Mouse (Mus musculus) B cell, adult 2 months (primary cell): ENCODE results near the gene Ttll10.

Source experiments
- DNase-seq, 2 experiments: peaks; one replicate each; pipeline ENCODE4 v3.0.0; 2022

The Ttll10 gene

DNA sequence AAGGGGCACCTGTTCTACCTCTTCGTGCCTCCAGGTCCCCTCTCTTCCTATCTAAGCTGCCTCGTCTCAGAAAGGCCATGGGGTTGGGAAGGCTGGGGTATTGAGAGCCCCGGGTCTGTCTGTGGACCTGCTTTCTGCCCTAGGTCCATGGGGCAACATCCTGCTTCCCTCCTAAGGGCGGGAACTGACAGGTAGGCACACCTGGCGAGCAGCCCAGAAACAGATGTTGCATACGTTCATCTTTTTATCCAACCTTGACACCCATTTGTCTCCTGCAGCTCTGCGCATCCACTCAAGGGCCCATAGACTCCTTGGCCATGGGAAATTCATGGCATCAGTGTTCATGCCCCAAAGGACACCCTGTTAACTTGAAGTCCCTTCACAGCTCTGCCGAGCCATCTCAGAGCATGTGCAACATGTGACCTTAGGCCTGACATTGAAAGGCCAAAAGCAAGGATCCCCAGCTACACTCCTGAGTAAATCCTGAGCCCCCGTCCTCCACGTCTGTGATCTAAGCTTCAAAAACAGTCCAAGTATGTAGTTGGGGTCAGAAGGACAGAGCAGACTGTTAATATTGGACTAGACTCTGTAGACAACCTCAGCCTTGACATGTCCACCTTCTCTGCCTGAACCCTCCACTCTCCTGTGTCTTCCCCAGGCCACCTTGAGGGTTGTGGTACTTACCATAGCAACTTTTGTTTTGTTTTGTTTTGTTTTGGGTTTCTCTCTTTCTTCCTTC, 6.1 kb upstream of the Ttll10 start:
- no peak for DNase-seq

DNA sequence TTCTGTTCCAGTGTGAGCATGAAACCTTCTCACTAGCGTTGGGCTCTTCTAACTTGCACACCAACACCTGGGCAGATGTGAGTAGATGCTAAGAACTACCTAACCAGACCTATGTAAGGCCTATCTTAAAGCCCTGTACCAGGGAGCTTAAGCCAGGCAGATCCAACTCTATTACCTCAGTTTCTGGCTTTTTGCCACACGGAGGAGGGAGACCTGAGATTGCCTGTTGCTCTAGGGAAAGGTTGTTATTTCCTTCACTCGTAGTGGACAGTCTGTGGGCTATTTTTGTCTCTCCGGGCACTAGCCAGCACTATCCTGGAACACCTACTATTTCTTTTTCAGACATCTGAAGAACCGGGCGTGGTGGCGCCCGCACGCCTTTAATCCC, 5.3 kb upstream of the Ttll10 start:
- no peak for DNase-seq

DNA sequence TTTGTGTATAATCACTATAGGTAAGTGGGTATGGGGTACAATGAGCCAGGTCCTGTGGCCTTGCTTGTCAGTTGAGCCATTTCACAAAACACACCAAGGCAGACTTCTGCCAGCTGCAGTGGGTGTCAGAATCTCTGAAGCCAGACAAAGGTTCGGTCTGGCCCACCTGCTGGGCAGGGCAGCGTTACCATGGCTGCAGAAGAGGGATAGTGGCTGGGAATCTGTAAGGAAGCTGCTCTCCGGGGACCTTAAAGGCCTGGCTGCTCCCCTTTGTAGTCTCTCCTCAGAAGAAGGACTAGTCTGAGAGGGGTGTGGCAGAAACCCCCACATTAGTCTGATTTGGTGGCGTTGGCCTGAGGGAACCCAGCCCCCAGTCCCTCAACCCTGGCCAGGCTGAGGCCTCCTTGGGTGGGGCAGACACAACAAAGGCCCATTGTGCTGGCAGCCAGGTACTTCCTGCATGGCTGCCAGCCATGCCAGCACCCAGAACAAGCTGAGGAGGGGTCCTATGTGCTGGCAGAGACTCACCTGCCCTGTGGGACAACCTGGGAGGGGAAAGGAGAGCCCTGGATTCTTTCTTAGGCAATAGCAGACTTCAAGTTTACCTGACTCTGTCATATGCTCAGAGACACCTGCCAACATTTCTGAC, 4.8 kb upstream of the Ttll10 start:
- DNase-seq: no peak

DNA sequence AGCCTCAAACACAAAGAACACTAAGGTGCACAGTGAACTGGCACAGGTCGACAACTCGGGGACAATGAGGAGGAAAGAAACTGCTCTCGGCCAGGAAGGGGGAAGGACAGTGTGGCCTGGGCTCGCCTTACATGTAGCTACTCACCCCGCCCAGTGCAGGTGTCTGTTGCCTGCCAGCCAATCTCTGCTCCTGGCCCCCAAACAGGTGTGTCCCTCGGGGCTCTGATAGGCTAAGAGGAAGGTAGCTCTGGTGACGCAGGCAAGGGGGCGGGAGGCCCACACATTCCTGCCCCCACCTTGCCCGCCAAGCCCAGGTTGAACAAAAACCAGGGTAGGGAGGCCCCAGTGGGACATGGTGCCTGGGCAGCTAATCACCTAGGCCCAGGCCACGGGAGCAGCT, 499 bp upstream of the Ttll10 start:
- DNase-seq: no peak

DNA sequence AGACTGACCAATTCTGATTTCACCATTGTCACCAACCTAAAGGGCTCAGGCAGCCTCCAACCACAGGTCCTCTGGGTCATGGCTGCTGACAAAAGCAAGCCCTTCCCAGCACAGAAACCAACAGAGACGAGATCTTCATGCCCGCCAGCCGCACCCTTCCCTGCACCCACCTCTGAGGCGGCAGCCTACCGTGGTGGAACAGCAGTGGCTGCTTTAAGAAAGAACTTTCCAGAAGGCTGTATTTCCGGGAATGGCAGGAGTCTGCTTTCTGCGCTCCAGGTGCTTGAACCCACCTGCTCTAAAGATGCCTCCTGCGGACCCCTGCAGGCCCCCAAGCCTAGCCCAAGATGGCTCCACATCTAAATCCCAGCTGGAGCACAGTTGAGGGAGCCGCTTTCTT, 388 bp downstream of the Ttll10 start:
- no peak for DNase-seq

DNA sequence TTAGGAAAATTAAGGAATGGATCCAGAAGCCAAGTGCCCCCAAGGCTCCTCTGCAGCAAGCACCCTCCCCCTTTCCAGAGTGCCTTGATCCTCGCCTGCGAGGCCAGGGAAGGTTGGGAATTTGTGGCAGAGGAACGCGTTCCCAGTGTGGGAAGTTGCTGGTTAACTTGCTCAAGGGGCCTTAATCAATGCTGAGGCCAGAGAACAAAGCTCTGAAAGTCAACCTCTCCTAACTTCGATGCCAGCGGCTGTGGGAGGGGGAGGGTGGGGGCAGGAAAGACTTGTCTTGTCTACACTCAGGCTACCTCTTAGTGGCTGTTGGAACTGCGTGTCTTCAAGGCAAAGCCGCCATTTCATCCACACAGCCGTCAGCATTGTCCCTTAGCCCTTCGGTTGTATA, 1.5 kb downstream of the Ttll10 start:
- no peak for DNase-seq

DNA sequence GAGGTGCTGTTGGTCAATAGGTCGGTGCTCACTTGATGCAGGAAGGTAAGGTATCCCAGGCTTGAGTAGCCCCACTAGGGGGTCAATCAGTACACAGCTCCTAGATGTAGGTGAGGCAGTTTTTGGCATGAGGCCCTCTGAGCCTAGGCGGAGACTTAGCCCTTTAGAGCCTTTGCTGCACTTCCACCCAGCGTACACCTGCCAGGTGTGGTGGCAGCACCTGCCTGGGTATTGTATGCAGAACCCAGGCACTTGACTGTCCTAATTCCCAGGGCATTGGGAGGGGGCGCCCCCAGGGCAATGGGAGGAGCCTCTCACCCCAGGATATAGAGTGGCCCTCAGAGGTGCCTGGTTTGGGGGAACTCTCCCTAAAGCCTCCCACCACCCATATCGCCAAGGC, 4.0 kb downstream of the Ttll10 start:
- no peak for DNase-seq

DNA sequence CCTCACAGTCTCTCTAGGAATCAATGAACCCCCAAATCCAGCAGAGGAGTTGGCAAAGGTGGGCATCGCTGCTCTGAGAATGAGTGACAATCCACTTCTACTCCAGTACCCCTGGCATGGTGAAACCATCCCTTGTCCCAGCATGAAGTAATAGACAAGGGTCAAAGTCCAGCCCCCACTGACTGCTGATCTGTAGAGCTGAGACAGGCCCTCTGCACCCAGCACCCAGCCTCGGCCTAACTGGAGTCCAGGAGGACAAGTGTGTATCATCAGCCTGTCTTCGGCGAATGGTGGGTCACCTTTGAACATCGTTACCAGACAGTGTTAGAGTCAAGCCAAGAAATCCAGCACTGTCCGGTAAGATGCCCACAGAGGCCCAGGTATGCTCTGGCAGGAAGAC, 4.6 kb downstream of the Ttll10 start:
- DNase-seq: no peak

DNA sequence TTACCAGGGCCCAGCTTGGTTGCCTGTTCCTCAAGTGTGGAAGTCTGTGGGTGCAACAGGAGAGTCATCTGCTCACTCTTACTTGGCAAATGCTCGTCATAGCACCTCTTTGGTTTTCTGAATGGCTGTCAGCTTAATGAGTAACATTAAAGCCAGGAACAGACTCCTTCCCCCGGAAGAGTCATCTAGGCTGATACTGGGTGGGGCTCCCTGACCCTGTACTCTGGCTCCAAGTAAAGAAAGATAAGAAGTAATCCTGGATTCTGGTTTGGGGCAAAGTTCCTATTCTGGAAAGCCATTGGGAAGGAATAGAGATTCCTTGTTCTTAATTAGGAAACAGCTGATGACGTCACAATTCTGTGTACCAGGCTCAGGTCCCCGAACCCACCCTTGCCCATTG, 5.1 kb downstream of the Ttll10 start:
- no peak for DNase-seq

DNA sequence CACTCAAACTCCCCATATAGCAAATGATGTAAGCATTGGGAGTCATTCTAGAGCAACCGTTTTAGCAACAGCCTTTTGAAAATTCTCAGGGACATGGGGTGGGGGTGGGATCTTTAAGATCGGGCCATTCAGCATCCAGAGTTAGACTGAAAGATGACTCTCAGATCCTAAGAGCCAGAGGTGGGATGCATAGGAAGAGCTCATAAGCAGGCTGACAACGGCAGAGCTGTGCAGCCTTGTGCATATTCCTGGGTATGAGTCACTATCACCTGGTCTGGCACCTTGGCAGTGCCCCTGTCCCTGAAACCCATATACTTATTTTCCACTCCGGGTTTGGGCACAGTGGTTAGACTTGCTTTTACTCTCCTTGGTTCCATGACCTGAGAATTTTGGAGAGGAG, 6.1 kb downstream of the Ttll10 start:
- DNase-seq: no peak

DNA sequence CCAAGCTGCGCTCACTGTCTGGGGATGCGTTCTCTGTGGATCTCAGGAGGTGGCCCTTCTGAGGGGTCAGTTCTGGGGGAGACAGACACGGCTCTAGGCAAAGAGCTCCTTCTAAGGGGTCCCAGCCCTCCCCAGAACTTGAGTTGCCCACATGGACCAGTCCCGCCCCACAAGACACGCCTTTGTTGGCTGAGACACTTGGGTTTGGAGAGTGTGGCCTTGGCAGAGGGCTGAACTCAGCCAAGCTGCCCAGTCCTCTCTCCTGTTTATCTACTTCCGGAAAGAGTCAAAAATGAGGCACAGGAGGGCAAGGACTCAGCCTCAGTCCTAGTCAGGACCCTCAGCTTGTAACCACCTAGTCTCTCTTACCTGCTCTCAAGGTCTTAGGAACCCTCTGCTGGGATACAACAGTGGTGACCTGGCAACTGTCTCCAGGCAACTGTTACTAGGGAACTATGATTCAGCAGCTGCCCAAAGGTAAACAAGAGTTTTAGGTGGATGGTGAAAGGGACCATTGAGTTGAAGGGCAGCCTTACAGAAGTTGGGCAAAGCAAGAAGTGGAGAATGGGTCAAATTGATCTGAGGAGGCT, 8.7 kb downstream of the Ttll10 start:
- DNase-seq: no peak

DNA sequence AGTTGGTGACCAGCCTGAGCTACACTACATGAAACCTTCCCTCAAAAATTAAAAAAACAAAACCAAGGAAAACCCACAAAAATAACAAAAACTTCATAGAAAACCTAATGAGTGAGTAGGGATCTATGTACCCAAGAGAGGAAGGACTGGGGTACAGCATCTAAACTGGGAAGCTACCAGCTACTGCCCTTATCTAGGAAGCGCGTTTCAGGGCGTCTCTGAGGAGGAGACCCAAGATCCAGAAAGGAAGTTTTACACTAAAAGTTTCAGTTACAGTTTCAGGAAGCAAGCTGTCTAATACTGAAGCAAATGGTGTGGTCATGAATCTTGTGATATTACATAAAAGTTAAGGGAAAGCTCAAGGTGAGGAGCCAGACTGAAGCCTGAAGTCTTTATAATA, 9.4 kb downstream of the Ttll10 start:
- no peak for DNase-seq

DNA sequence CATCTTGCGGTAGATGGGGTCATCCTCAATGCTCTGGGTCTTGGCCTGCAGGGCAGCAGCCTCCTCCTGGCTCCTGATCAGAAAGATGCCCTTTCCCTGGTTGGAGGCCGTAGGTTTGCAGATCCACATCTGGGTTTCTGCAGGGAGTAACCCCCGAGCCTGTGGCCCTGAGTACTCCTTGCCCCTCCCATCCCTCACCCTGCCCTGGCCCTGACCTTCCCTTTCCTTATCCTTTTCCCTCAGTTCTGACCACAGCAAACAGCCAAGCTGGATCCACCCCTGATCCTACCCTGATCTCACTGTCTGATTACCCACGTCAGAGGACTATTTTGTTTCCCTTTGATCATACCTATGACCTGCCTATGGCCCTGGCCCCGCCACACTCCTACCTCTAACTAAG, 14.5 kb downstream of the Ttll10 start:
- DNase-seq: no peak

DNA sequence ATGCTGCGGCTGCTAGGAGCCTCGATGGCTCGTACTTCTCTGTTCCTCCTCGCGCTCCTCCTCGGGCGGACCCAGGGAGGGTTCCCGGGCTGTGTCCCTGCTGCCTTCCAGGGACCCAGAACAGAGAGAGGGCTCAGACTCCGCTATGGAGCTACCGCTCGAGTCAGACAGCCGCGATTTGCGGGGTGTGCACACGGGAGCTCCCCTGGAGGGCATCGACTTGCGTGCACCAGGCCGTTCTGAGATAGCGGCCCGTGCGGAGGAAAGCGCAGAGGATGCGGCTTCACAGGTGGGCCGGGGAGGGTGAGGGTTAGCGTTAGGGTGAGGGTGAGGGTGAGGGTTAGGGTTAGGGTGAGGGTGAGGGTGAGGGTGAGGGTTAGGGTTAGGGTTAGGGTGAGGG, 24.3 kb downstream of the Ttll10 start:
- peak; percentile 20 for DNase-seq

DNA sequence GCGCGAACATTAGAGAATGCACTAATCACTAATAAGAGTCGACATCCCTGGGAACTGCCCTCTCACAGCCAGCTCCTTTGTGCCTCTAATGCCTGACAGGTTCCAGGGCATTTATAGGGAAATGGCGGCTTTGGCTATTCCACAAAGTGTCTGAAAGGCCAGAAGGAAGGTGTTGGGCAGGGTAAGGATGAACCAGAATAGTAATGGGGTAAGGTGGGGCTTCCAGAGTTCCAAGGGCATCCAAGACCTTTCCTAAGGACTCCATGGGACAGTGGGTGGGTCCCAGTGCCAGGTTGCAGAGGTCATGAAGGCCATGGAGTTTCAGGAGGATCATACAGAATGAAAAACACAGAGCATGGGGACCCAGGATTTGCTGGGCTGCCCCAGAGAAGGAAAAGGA, 24.9 kb downstream of the Ttll10 start:
- no peak for DNase-seq

DNA sequence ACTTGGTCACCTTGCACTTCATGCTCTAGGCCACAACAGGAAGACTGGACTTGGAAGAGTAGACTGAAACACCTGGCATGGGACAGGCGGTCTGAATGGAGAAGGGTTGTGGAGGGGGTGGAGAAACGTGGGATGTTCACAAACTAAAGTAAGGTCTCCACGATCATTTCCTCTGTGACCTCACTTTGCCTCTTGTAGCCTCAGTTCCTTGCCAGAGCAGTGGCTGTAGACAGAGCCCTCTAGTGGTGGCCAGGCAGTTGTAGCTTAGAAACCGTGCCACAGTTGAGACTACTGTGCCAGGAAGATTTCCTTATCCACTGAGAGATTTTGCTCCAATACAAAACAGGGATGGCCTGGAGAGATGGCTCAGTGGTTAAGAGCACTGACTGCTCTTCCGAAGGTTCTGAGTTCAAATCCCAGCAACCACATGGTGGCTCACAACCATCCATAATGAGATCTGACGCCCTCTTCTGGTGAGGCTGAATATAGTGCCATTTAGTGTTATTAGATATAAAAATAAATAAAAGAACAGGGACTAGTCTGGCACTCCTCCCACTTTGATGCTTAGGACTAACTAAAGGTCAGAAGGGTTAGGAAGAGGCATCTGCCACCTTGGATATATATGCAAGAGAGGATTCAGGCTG, 25.6 kb downstream of the Ttll10 start:
- peak; percentile 69 for DNase-seq

DNA sequence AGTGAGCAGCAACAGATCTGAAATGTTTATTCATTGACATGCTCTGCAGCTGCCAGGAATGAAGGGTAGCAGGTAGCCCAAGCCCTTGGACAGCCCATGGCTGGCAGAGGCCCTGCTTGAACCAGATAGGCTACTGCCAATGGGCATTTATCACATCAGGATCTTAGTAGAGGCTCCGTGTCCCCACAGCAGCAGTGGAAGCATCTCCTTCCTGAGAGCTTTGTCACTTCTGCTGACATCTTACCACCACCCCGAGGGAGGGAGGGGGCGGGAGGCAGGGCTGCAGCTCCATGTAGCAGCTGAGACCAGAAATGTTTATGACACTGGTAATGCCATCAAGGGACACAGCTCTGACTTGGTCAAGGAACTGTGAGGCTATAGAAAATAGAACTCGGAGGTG, 26.4 kb downstream of the Ttll10 start:
- peak; percentile 9 to 19 for DNase-seq

DNA sequence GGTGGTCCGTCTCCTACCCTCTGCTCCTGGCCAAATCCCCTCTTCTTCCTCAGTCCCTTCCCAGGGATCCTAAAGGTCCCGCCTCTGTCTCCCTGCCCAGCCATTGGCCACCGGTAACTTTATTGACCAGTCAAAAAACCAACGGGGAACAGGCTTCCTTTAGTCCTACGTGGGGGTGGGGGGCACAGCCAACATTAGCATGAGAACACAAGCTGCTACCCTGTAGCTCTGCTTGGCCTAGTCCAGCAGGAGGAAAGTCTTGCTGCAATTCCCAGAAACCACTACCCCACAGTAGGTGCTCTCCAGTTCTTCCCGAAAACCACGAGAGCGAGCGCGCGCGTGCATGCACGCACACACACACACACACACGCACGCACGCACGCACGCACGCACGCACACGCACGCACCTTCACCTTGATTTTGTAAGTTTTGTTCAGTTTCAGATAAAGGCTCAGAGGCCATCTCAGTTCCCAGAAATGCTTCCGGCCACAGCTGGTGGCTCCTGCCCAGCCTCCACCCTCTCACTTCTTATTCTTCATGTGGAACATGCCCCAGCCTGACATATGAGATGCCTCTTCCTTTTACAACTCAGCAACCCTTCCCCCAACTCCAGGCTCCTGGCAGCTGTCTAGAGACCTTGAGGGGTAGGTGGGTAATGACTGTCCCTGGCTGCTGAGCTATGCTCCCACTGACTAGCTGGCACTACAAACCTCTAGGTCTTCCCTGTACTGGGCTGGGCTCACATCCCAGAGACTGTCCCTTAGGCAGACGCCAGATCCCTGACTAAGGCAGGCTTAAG, 27.4 kb downstream of the Ttll10 start:
- peak; percentile 47 to 52 for DNase-seq

DNA sequence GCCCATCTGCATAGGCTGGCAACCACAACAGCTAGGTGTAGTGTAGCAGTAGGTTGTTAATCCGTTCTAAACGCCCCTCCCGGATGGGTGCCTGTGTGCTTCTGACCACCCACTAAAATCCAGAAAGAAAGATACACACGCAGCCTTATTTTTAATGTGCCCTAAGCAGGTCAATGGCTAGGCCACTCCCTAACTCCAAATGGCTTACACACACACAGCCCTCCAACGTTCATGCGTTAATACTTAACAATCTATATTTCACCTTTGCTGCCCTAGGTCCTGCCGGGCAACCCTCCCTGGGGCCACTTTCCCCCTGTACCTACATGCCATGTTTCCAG, 28.0 kb downstream of the Ttll10 start:
- DNase-seq: no peak

DNA sequence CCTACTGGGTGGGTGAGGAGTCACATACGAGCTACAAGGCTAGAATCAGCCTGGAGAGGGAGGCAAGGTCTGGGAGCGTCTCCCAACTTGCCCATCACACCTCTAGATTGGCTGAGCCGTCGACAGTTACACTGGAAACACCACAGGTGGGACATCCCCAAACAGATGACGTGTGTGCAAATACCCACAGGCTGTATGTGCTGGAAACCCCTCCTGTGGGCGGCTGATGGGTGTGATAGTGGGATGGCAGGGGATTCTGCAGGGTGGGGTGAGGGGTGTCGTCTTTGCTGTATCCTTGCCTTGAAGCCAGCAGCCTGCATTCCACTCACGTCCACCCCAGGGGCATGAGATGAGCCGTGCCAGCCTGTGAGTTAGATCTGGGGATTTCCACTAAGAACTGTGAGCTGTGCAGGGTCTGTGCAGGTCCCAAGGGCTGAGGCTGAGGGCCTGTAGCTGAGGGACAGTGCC, 28.5 kb downstream of the Ttll10 start:
- no peak for DNase-seq

DNA sequence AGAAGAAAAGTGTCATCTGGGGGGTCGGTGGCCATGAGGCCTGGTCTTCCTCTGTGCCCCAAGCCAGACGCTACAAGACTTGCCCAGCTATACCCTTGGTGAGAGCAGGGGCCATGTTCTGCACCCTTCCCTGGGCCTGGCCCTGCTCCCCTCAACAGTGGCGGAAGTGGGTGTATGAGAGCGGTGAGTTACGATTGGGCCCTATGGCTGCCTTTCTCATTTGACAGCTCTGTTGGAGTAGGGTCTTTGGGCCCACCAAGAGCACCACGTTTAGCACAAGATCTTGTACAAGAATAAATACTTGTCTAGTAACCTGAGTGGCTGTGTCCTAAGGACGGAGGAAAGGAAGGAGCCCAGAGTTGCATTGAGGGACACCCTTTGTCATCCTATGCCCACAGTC, 30.6 kb downstream of the Ttll10 start:
- DNase-seq: no peak

DNA sequence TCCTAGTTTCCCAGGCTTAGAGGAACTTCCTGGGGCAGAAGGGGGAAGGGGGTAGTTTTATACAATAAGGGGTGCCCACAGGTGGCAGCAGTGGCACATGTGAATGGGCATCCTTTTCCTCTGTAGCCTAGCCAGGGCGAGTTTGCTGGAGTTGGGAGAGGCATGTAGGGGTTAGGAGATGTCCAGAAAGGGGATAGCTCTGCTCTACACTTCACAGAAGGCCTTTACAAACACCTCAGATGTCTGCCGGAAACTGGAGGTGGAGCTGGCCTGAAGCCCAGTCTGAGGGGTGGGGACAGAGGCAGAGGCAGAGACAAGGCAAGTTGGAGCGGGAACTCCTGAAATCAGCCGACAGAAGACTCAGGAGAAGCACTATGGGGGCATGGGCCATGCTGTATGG, 33.2 kb downstream of the Ttll10 start, which contains the start of gene Tnfrsf18:
TSS of gene Tnfrsf18 (plus strand) at position 152 of the 400 bp plus-strand sequence.
- peak; percentile 49 for DNase-seq

DNA sequence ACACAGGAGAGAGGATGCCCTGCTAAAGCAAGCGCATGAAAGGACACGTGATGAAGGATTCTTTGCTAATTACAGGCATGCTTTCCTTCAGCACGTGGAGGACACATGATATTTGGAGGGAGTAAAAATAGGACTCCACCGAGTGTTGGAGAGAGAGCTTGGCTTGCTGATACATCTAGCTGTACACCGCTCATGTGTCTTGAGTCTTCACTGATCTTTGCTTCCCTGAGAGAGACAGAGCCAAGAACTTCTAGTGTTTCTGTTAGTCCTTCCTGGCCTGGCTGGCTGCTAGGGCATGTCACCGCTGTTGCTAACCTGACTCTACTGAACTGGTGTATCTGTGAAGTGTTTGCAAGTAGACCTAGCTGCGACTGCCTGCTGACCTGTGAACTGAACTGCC, 35.0 kb downstream of the Ttll10 start:
- DNase-seq: no peak
